Mouse (Mus musculus): Measurements from ENCODE around the gene 4930518I15Rik. TPM values are rescaled to one million over a fixed set of nuclear protein-coding genes. Genes with fewer than 3 reads are reported as not detected.

The 4930518I15Rik gene
- polyA plus RNA-seq, 1 experiment from 2014 or later: 7.2 TPM

DNA sequence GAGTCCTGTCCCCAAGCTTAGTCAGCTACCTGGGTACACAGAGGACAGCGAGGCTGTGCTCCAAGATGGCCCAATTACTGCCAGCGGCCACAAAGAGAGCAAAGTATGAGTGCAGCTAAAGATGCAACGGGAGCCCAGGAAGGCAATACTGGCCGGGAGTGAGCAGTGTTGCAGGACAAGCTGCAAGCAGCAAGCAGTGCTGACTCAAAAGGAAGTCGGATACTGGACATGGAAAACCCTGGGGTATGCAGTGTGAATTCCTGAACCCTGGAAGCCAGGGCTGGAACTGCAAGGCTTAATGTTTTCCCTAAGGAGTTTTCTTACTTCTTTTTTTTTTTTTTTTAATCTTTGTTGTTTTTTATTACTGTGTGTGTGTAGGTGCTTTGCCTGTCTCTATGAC lies 46.2 kb downstream of the 4930518I15Rik start:
- WGBS: 67% methylated on average over 5 of the region's 5 CpGs
- no peak for TF ChIP-seq CTCF (IDR thresholded peaks at IDR 0.05; ENCODE audit: low read depth)
- ATAC-seq (ENCODE audit: insufficient read depth) (no peak), DNase-seq (peak; percentile 6)
- H3K4me2 ChIP-seq: no peak overlapping the region
- no peak overlapping the region for H3K27ac ChIP-seq (ENCODE audit: low read depth)
- H3K4me1 ChIP-seq (ENCODE audit: insufficient read depth): peaks cover 9% of the 10 kb centered on the region
- no peak overlapping the region for H3K9ac ChIP-seq
- H3K9me3 ChIP-seq (ENCODE audit: low read depth, low read length): no peaks in the 10 kb centered on the region
- H3K27me3 ChIP-seq (ENCODE audit: insufficient read depth, low read length): no peaks in the 10 kb centered on the region
- H3K4me3 ChIP-seq (ENCODE audit: low read depth, low read length): no peak overlapping the region
- H3K36me3 ChIP-seq (ENCODE audit: insufficient read depth): no peaks in the 10 kb centered on the region

DNA sequence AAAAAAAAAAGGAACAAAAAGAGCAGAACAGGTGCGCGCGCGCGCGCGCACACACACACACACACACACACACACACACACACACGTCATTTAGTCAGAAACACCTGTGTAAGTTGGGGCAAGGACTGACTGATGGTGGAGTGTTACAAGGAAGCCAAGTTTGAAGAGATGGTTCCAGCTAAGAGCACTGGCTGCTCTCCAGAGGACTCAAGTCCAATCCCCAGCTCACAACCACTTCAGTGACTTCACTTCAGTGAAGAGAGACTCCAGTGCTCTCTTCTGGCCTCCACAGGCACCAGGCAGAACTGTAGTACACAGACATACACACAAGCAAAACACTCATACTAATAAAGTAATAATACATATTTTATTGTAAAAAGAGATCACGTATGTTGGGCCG lies 47.0 kb downstream of the 4930518I15Rik start:
- H3K4me1 ChIP-seq (ENCODE audit: insufficient read depth): peaks cover 7% of the 10 kb centered on the region
- H3K9me3 ChIP-seq (ENCODE audit: low read depth, low read length): no peaks in the 10 kb centered on the region
- no peak overlapping the region for H3K4me3 ChIP-seq (ENCODE audit: low read depth, low read length)
- WGBS: 95% methylated on average over 10 of the region's 10 CpGs
- no peak overlapping the region for H3K4me2 ChIP-seq
- no peak overlapping the region for H3K9ac ChIP-seq
- H3K27ac ChIP-seq (ENCODE audit: low read depth): no peak overlapping the region
- no peak for TF ChIP-seq CTCF (IDR thresholded peaks at IDR 0.05; ENCODE audit: low read depth)
- no peaks in the 10 kb centered on the region for H3K27me3 ChIP-seq (ENCODE audit: insufficient read depth, low read length)
- no peaks in the 10 kb centered on the region for H3K36me3 ChIP-seq (ENCODE audit: insufficient read depth)
- DNase-seq (peak; percentile 18), ATAC-seq (ENCODE audit: insufficient read depth) (no peak)

DNA sequence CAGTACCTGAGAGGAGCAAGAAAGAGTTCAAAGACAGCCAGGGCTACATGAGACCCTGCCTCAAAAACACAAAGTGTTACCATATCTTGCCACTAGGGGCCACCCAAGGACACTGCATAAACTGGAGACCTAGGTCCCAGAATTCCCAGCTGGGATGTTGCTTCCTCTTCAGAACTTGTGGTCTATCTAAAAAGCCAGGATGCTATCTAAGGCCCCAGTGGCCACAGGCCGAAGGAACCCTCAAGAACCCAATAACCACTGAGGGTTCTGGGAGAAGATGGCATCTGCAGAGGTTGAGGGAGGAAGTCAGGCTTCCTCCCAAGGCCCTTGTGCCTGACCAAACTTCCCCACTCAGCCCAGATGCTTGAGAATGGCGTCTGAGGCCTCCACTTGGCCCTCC lies 48.2 kb downstream of the 4930518I15Rik start:
- Histone ChIP-seq H3K27ac (ENCODE audit: low read depth) (no peak overlapping the region), H3K36me3 (ENCODE audit: insufficient read depth) (no peaks in the 10 kb centered on the region), H3K27me3 (ENCODE audit: insufficient read depth, low read length) (no peaks in the 10 kb centered on the region), H3K4me1 (ENCODE audit: insufficient read depth) (peaks cover under 1% of the 10 kb centered on the region; the same call in 1 of the 2 replicates), H3K4me2 (no peak overlapping the region), H3K4me3 (ENCODE audit: low read depth, low read length) (no peak overlapping the region), H3K9ac (no peak overlapping the region), H3K9me3 (ENCODE audit: low read depth, low read length) (no peaks in the 10 kb centered on the region)
- peak; percentile 48; the same call in 1 of the 2 replicates for ATAC-seq (ENCODE audit: insufficient read depth)
- WGBS: 30% methylated on average over 2 of the region's 2 CpGs
- peak; percentile 93 for DNase-seq
- peak; percentile 96 for TF ChIP-seq CTCF (IDR thresholded peaks at IDR 0.05; ENCODE audit: low read depth)

DNA sequence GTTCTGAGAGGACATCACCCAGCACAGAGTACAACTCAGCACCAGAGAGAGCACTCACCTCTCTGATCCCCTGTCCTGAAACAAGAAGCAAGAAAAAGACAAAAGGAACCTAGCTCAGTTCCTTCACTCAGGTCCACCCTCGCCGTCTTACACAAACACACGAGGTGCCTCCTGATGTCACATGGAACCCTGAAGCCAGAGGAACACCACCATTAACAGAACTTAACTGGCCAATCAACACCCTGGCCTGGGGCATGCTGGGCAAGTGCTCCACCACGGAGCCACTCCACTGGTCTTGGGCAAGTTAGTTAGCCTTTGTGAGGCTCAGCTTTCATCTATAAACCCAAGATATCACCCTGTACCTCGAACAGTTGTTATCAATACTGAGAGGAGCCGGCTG lies 50.9 kb downstream of the 4930518I15Rik start:
- DNase-seq (no peak), ATAC-seq (ENCODE audit: insufficient read depth) (no peak)
- no peaks in the 10 kb centered on the region for H3K4me1 ChIP-seq (ENCODE audit: insufficient read depth)
- no peak overlapping the region for H3K4me3 ChIP-seq (ENCODE audit: low read depth, low read length)
- no peaks in the 10 kb centered on the region for H3K27me3 ChIP-seq (ENCODE audit: insufficient read depth, low read length)
- no peaks in the 10 kb centered on the region for H3K36me3 ChIP-seq (ENCODE audit: insufficient read depth)
- WGBS: 56% methylated on average over 6 of the region's 6 CpGs
- no peak overlapping the region for H3K27ac ChIP-seq (ENCODE audit: low read depth)
- TF ChIP-seq CTCF (IDR thresholded peaks at IDR 0.05; ENCODE audit: low read depth): no peak
- H3K4me2 ChIP-seq: no peak overlapping the region
- no peaks in the 10 kb centered on the region for H3K9me3 ChIP-seq (ENCODE audit: low read depth, low read length)
- no peak overlapping the region for H3K9ac ChIP-seq

Other genes with a start within 250 kb of the 4930518I15Rik start
- 73.7 and 78.7 TPM in 2 replicates for gene Dlgap4, start 244.2 kb downstream of the 4930518I15Rik start, polyA plus RNA-seq (2014; fragmentation: Nextera tagmentation; extraction: Ambion mirVana)
- gene Myl9, start 82.5 kb downstream of the 4930518I15Rik start, polyA plus RNA-seq (2014; fragmentation: Nextera tagmentation; extraction: Ambion mirVana): 397 and 446 TPM in 2 replicates
- gene Tgif2, start 17.9 kb downstream of the 4930518I15Rik start, polyA plus RNA-seq (2014; fragmentation: Nextera tagmentation; extraction: Ambion mirVana): 69.1 and 75.1 TPM in 2 replicates
- 194 and 210 TPM in 2 replicates for gene Rab5if, start 5.2 kb upstream of the 4930518I15Rik start, polyA plus RNA-seq (2014; fragmentation: Nextera tagmentation; extraction: Ambion mirVana)
- gene Sla2, start 29.2 kb upstream of the 4930518I15Rik start, polyA plus RNA-seq (2014; fragmentation: Nextera tagmentation; extraction: Ambion mirVana): 0.21 and 0.50 TPM in 2 replicates
- 43.7 TPM in 2 replicates for gene Ndrg3, start 134.1 kb upstream of the 4930518I15Rik start, polyA plus RNA-seq (2014; fragmentation: Nextera tagmentation; extraction: Ambion mirVana)
- 44.2 and 46.6 TPM in 2 replicates for gene Dsn1, start 149.2 kb upstream of the 4930518I15Rik start, polyA plus RNA-seq (2014; fragmentation: Nextera tagmentation; extraction: Ambion mirVana)
- 8.6 and 8.9 TPM in 2 replicates for gene Soga1, start 221.3 kb upstream of the 4930518I15Rik start, polyA plus RNA-seq (2014; fragmentation: Nextera tagmentation; extraction: Ambion mirVana)
- gene Tldc2, start 229.1 kb upstream of the 4930518I15Rik start, polyA plus RNA-seq (2014; fragmentation: Nextera tagmentation; extraction: Ambion mirVana): not detected in 2 replicates

All from lung, embryonic 14.5 days (tissue).